Mouse (Mus musculus) granulocyte monocyte progenitor cell, adult 5-6 weeks (primary cell): ENCODE measurements around the gene Pcca. TPM values are rescaled to one million over a fixed set of nuclear protein-coding genes. Genes with fewer than 3 reads are reported as not detected.
A peak's percentile ranks its signal among the peaks of the same experiment; 100 is the strongest.

Source experiments
- ATAC-seq: replicated peaks from 2 replicates; pipeline ENCODE4 v1.8.0; 2016; ENCODE audit warnings: mild to moderate bottlenecking, moderate TSS enrichment, inconsistent platforms; ENCODE audit not compliant: poor library complexity, severe bottlenecking
- total RNA-seq, 2 experiments: library from RNA; stranded (forward) in 1 of 2; stranded (reverse) in 1 of 2; fragments of 200-712, 200-1000 nt in 1 of 2; fragments of >200 nt in 1 of 2; fragmentation: Nextera tagmentation in 1 of 2; gene quantifications; 2 replicates each; pipeline ENCODE4 v1.2.3; 2014 to 2017

Gene Pcca
- total RNA-seq, 2 experiments from 2014 or later: 53.2 to 78.9 TPM

GRCm38 (mm10) chr14:122823791-122824190, 289.7 kb downstream of the Pcca start:
- no peak for ATAC-seq

GRCm38 (mm10) chr14:122825464-122825863, 291.3 kb downstream of the Pcca start:
- ATAC-seq: no peak

GRCm38 (mm10) chr14:122830433-122830832, 296.3 kb downstream of the Pcca start:
- no peak for ATAC-seq

- ATAC-seq: no peak
These were observed 299.5 kb downstream of the Pcca start for GRCm38 (mm10) chr14:122833666-122834065.

GRCm38 (mm10) chr14:122834753-122835152, 300.6 kb downstream of the Pcca start:
- ATAC-seq: no peak

GRCm38 (mm10) chr14:122835487-122836190, 301.5 kb downstream of the Pcca start:
- no peak for ATAC-seq

GRCm38 (mm10) chr14:122836221-122836620, 302.1 kb downstream of the Pcca start:
- ATAC-seq: no peak

GRCm38 (mm10) chr14:122837018-122837417, 302.9 kb downstream of the Pcca start:
- no peak for ATAC-seq

GRCm38 (mm10) chr14:122852506-122853057, 318.5 kb downstream of the Pcca start:
- ATAC-seq: no peak

- ATAC-seq: no peak
These were observed 325.7 kb downstream of the Pcca start for GRCm38 (mm10) chr14:122859792-122860191.

GRCm38 (mm10) chr14:122862623-122863022, 328.5 kb downstream of the Pcca start:
- no peak for ATAC-seq

GRCm38 (mm10) chr14:122865462-122866129, 331.5 kb downstream of the Pcca start:
- no peak for ATAC-seq

- ATAC-seq: no peak
These were observed 333.6 kb downstream of the Pcca start for GRCm38 (mm10) chr14:122867531-122868285.

GRCm38 (mm10) chr14:122869831-122870230, 335.7 kb downstream of the Pcca start:
- ATAC-seq: no peak

GRCm38 (mm10) chr14:122871841-122872580, 337.9 kb downstream of the Pcca start:
- no peak for ATAC-seq

- no peak for ATAC-seq
These were observed 338.5 kb downstream of the Pcca start for GRCm38 (mm10) chr14:122872612-122873011.

GRCm38 (mm10) chr14:122875056-122875455, 340.9 kb downstream of the Pcca start:
- ATAC-seq: no peak

- ATAC-seq: no peak
These were observed 341.5 kb downstream of the Pcca start for GRCm38 (mm10) chr14:122875636-122876035.

GRCm38 (mm10) chr14:122876163-122876562, 342.0 kb downstream of the Pcca start:
- ATAC-seq: peak; percentile 99

- no peak for ATAC-seq
These were observed 342.6 kb downstream of the Pcca start for GRCm38 (mm10) chr14:122876723-122877122.
